Mouse (Mus musculus) testis, adult 2 months (tissue): ENCODE data around the gene Pxmp2.

Source experiments
- CTCF ChIP-seq: fragments of 200-500 bp; IDR thresholded peaks from 2 replicates; pipeline ENCODE4 v1.5.1; 2012; ENCODE audit warnings: low read depth, mild to moderate bottlenecking, inconsistent platforms, low read length, moderate library complexity; ENCODE audit not compliant: control insufficient read depth, insufficient read depth, insufficient replicate concordance
- POLR2A ChIP-seq: fragments of 200-500 bp; IDR thresholded peaks from 2 replicates; pipeline ENCODE4 v1.6.1; 2012; ENCODE audit warnings: low read depth, mild to moderate bottlenecking, inconsistent platforms, low read length, moderate library complexity; ENCODE audit not compliant: control insufficient read depth

- no peak; the same call in 1 of the 2 replicates for TF ChIP-seq CTCF
- TF ChIP-seq POLR2A, result no peak
Measured at GRCm38 (mm10) chr5:110284536-110284935, 1.4 kb downstream of the Pxmp2 start.
